Mouse (Mus musculus) liver, adult 2 months (tissue): Measurements from ENCODE around the gene Foxc2. TPM values are rescaled to one million over a fixed set of nuclear protein-coding genes. Genes with fewer than 3 reads are reported as not detected.

Source experiments
- DNase-seq: peaks from one replicate; pipeline ENCODE4 v3.0.0-alpha.2; 2011; ENCODE audit warnings: low read depth, low spot score; ENCODE audit errors: extremely low read depth
- H3K27ac ChIP-seq: fragments of 200-500 bp; replicated peaks from 2 replicates; pipeline ENCODE4 v1.5.1; 2012; ENCODE audit warnings: low read depth, mild to moderate bottlenecking, control low read depth, inconsistent platforms, low read length; ENCODE audit not compliant: insufficient read depth
- H3K27me3 ChIP-seq: fragments of 200-500 bp; 2 replicates; pipeline ENCODE4 v1.6.1; 2012; ENCODE audit warnings: mild to moderate bottlenecking, moderate library complexity, low read length, inconsistent platforms; ENCODE audit not compliant: control insufficient read depth, insufficient read depth
- H3K36me3 ChIP-seq: fragments of 200-500 bp; 2 replicates; pipeline ENCODE4 v1.6.1; 2012; ENCODE audit warnings: low read length, inconsistent platforms; ENCODE audit not compliant: control insufficient read depth, insufficient read depth
- H3K4me1 ChIP-seq: fragments of 200-500 bp; 2 replicates; pipeline ENCODE4 v1.6.1; 2011; ENCODE audit warnings: low read length; ENCODE audit not compliant: control insufficient read depth, insufficient read depth
- H3K4me3 ChIP-seq: fragments of 200-500 bp; 2 replicates; pipeline ENCODE4 v1.5.1; 2011; ENCODE audit warnings: low read depth, mild to moderate bottlenecking, control low read depth, low read length, moderate library complexity; ENCODE audit not compliant: insufficient read depth
- H3K79me2 ChIP-seq: fragments of 200-500 bp; 2 replicates; pipeline ENCODE4 v1.6.1; 2012; ENCODE audit warnings: inconsistent platforms, mild to moderate bottlenecking, low read length, moderate library complexity; ENCODE audit not compliant: control insufficient read depth, insufficient read depth
- H3K9ac ChIP-seq: fragments of 200-500 bp; 2 replicates; pipeline ENCODE4 v1.6.1; 2012; ENCODE audit warnings: low read depth, mild to moderate bottlenecking, control low read depth, inconsistent platforms, low read length
- CTCF ChIP-seq: fragments of 200-500 bp; IDR thresholded peaks from 2 replicates; pipeline ENCODE4 v1.5.1; 2011; ENCODE audit warnings: low read depth, low read length, control low read depth
- POLR2A ChIP-seq: fragments of 200-500 bp; IDR thresholded peaks from 2 replicates; pipeline ENCODE4 v1.6.1; 2011; ENCODE audit warnings: low read length, control low read depth; ENCODE audit not compliant: insufficient read depth; ENCODE audit errors: extremely low read depth
- WGBS: fragments of 180-500 bp; shearing (Covaris S2); methylation state at CpG from one replicate; pipeline ENCODE4 v1.1.7; 2018; 5-methylcytosine and 5-hydroxymethylcytosine counted together
- polyA plus RNA-seq: library from polyadenylated mRNA; depleted of rRNA; stranded (reverse); fragments of >200 nt; gene quantifications from 2 replicates; pipeline ENCODE4 v1.2.3, GENCODE M21; 2012
- total RNA-seq: library from RNA; depleted of rRNA; stranded (reverse); fragments of >200 nt; gene quantifications from 2 replicates; pipeline ENCODE4 v1.2.3, GENCODE M21; 2014

The Foxc2 gene
- total and polyA plus RNA-seq, 2 experiments, result 0.06 TPM; not detected in 1

DNA sequence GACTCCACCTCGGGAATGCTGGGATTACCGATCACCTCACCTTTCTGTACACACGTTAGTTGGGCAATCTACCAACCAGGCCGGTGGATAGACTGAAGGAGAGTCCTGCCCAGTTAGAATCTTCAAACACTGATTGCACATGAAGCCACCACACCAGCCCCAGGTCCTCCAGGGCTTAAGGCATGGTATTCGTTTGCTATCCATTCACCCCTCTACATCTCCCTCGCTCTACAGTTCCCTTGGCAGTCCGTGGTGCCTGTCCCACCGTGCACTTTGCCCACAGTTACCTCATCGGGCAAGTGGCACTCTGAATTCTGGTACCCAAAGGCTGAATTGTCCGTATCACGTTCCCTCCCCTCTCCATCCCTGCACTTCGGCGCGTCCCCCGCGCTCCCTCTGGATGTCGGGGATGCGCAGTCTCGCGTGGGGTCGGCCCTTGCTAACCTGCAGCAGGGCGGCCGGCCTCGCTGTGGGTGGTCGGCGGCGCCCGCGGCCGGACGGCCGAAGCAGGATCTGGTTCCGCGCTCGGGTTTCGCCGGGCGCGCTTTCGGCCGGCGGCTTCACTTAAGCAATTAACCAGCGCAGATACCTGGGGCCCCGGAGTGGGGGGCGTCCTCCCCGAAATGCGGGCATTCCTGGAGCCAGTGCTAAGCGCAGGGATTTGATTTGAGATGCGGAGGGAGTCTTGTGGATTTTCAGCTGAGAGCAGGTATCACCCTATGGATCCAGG is 35.4 kb upstream of the Foxc2 start:
- WGBS, result 4% methylated on average over 49 of the region's 49 CpGs
- Histone ChIP-seq H3K79me2 (no peaks in the 10 kb centered on the region), H3K36me3 (no peaks in the 10 kb centered on the region), H3K4me3 (peak overlapping the region; percentile 30; the same call in 1 of the 2 replicates), H3K9ac (peak overlapping the region; percentile 38; the same call in 1 of the 2 replicates), H3K27me3 (peaks cover 25% of the 10 kb centered on the region), H3K4me1 (no peaks in the 10 kb centered on the region), H3K27ac (no peak overlapping the region)
- DNase-seq, result no peak
- TF ChIP-seq POLR2A (no peak), CTCF (no peak)

DNA sequence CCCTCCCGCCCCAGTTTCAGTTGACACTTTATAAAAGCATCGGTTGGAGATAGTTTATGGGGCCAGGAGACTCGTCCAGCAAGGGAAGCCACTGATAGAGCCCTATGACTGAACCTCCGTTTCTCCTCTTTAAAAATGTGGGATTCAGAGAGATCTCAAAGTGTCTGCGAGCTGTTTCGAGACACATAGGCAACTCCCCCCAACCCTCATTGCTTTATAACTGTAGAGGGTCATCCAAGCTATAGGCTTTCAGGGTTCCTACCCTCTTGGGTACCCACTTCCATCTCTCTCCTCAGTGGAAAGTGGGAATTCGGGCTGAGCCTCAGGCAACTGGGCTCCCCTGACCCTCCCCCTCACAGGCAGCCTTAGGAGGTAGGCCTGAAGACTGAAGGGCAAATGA is 34.6 kb upstream of the Foxc2 start:
- no peaks in the 10 kb centered on the region for H3K4me1 ChIP-seq
- WGBS, result 12% methylated on average over 7 of the region's 7 CpGs
- H3K27ac ChIP-seq, result peak overlapping the region; percentile 10; the same call in 1 of the 2 replicates
- H3K36me3 ChIP-seq, result no peaks in the 10 kb centered on the region
- peak overlapping the region; percentile 35 for H3K9ac ChIP-seq
- peaks cover 20% of the 10 kb centered on the region for H3K27me3 ChIP-seq
- no peak for TF ChIP-seq CTCF
- no peak for TF ChIP-seq POLR2A
- no peak for DNase-seq
- H3K4me3 ChIP-seq, result no peak overlapping the region; the same call in 1 of the 2 replicates
- H3K79me2 ChIP-seq, result no peaks in the 10 kb centered on the region

DNA sequence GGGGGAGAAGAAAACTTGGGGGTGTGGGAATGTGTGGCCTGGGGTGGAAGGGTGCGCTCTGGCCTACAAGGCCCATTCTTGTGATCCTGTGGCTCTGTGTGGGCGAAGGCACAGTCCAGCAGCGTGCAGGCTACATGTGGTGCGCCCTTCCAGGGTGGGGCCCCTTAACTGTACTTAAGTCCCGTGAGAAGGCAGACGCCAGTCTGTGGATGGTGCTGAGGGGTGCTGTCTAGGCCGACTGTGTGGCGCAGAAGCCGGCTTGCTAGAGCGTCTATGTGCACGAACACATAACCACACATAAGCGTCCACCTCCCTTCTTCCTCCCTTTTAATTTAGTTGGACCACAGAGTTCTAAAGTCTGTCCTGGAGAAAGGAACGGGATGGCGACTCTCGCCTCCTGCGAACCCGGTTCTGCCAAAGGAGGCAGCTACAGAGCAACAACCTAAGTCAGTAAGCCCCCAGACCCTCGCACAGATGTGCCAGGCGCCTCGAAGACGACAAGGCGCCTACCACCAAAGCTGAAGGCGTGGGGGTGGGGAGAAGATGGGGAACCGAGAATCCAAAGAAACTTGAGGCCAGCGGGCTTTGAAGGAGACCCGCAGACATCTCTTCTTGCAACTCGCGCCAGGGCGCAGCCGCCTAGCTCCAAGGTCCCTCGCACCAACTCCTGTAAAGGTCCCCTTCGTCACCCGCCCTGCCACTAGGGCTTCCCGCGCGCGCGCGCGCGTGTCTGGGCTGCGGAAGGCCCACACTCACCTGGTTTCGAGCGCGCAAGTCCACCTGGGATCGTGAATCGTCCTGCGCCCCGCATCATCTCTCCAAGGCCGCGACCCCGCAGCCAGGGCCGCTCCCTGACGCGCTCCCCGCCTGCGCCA is 33.5 kb upstream of the Foxc2 start:
- 3% methylated on average over 57 of the region's 57 CpGs for WGBS
- Histone ChIP-seq H3K4me1 (no peaks in the 10 kb centered on the region), H3K9ac (peak overlapping the region; percentile 38), H3K27ac (peak overlapping the region; percentile 46), H3K4me3 (peak overlapping the region; percentile 77), H3K79me2 (no peaks in the 10 kb centered on the region), H3K36me3 (no peaks in the 10 kb centered on the region), H3K27me3 (peaks cover 23% of the 10 kb centered on the region)
- TF ChIP-seq CTCF (no peak), POLR2A (no peak)
- no peak for DNase-seq

DNA sequence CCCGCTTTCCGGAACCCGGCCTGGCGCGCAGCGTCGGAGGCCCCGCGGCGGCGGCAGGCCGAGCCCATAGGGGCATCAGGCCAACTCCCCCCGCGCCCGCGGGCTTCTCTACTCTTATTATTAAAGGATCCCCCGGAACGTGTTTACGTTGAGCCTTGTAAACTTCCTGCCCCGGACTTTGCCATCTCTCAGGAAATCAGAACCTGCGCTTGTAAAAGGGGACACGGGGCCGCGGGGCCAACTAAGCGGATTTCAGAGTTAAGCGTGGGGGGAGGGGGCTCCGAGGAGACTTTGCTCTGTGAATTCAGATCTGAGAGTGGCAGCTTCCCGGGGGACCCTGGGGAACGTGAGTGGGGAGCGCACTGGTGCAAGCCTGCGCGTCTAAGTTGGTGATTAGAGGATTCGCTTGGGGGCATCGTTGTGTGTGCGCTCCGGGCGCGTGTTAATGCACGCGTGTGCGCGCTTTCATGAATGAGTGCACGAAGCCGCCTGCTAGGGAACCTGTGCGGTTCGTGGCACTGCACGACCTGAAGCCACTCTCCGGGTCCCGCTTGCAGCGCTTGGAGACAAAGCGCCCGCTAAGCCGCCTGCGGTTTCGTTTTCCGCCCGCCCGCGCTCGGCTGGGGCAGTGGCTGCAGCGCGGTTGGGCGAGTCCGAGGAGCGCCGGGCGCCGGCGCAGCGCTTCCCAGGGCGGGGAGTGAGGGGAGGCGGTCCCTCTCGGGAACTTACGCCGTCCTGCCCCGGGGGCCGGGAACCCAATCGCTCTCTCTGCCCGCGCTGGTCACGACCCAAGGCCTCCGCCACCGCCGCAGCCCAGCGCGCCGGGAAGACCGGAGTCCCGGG is 32.7 kb upstream of the Foxc2 start:
- DNase-seq, result no peak
- H3K27me3 ChIP-seq, result peaks cover 23% of the 10 kb centered on the region
- peak overlapping the region; percentile 66 for H3K9ac ChIP-seq

DNA sequence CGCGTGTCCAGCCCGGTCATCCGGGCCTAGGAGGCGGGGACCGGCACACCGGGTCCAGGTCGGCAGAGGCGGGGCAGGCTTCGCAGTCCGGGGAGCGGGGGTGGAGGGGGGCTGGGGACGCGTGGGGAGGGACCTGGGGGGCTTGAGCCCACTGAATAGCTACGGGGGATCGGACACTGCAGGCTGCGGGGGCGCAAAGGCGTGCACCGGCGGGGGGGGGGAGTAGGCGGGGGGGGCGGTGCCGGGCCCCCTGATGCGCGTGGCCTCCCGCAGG is 32.1 kb upstream of the Foxc2 start:
- H3K27me3 ChIP-seq, result peaks cover 25% of the 10 kb centered on the region
- TF ChIP-seq POLR2A (no peak), CTCF (no peak)
- H3K27ac ChIP-seq, result no peak overlapping the region
- peak overlapping the region; percentile 66; the same call in 1 of the 2 replicates for H3K9ac ChIP-seq
- no peaks in the 10 kb centered on the region for H3K4me1 ChIP-seq
- no peaks in the 10 kb centered on the region for H3K36me3 ChIP-seq
- peak overlapping the region; percentile 77 for H3K4me3 ChIP-seq
- no peak for DNase-seq
- no peaks in the 10 kb centered on the region for H3K79me2 ChIP-seq
- 2% methylated on average over 16 of the region's 27 CpGs for WGBS

More for the DNA sequence above, 32.7 kb upstream of the Foxc2 start:
- no peak for TF ChIP-seq CTCF
- TF ChIP-seq POLR2A, result 0 out of 2 replicates have a peak, but pooled peaks have one; percentile 9
- peak overlapping the region; percentile 77 for H3K4me3 ChIP-seq
- H3K27ac ChIP-seq, result peak overlapping the region; percentile 37; the same call in 1 of the 2 replicates
- 2% methylated on average over 89 of the region's 89 CpGs for WGBS
- no peaks in the 10 kb centered on the region for H3K4me1 ChIP-seq
- H3K36me3 ChIP-seq, result no peaks in the 10 kb centered on the region
- no peaks in the 10 kb centered on the region for H3K79me2 ChIP-seq
